Mouse (Mus musculus) stomach, postnatal 0 days (tissue): ENCODE data around the gene Cdiptos.

Source experiments
- CTCF ChIP-seq: IDR thresholded peaks from 2 replicates; pipeline ENCODE4 v1.5.1; 2016; ENCODE audit warnings: antibody characterized with exemption, low read depth, mild to moderate bottlenecking, moderate library complexity
- EP300 ChIP-seq: optimal IDR thresholded peaks from 2 replicates; pipeline ENCODE3; 2016; ENCODE audit warnings: antibody characterized with exemption

DNA sequence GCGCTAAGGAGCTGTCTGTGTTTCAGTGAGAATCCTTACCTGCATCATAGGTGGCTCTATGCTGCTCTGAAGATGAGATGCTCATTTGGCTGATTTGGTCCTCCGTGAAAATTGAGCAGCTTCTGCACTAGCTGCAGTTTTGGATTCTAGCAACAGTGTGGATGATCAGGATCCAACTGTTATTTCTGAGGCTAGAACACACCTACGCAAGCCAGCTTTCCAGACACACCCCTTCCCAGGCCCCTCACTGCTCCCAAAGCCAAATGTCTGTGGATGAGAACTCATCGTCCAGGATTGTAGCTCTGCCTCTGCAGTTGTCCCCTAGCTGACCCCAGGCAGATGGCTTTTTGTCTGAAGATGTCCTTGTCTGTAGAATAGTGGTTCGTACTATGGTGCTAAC, 14.8 kb downstream of the Cdiptos start:
- no peak for TF ChIP-seq CTCF
- no peak for TF ChIP-seq EP300
